Mouse (Mus musculus): Measurements from ENCODE around the gene Fam169b. TPM values are rescaled to one million over a fixed set of nuclear protein-coding genes. Genes with fewer than 3 reads are reported as not detected.

Gene Fam169b
- under 1 TPM in 1 of 2 experiments, not detected in 1; 0.24 TPM for total RNA-seq (2021)

DNA sequence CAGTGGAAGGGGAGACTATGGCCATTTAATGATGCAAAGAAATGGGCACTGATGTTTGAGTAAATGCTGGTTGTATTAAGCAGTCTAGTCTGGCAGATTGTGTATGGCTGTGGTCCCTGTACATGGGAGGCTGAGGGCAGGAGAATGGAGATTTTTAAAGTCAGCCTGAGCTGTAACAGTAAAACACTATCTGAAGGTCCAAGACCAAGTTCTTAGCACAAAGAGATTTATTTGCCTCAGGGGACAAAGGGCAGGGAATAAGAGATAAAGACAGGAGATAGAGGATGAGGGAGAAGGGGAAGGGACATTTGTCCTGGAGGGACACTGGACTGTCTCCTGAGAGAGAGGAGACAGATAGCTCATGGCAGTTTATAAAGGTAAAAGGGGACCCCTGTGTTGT is at the start of gene Fam169b:
Fam169b (plus strand) TSS at position 325 of the 400 bp plus-strand sequence.
- DNase-seq = no peak

DNA sequence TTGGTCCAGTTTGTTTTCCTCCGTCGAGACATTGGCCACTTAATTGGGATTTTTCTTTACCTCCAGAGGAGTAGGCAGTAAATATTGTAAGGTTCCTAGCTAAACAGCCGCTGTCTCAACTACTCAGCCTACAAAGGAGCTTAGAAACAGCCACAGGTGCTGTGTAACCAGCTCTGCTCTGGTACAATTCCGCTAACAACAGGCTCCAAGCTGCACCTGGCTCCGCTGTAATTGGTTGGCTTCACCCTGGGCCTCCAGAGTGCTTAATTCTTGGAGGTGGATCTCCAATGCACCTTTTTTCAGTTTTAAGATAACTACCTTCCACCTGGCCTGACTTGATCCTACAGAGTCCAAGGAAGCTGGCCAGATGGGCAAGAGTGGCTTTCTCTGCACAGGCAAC is 49.6 kb upstream of the Fam169b start:
- no peak for DNase-seq

DNA sequence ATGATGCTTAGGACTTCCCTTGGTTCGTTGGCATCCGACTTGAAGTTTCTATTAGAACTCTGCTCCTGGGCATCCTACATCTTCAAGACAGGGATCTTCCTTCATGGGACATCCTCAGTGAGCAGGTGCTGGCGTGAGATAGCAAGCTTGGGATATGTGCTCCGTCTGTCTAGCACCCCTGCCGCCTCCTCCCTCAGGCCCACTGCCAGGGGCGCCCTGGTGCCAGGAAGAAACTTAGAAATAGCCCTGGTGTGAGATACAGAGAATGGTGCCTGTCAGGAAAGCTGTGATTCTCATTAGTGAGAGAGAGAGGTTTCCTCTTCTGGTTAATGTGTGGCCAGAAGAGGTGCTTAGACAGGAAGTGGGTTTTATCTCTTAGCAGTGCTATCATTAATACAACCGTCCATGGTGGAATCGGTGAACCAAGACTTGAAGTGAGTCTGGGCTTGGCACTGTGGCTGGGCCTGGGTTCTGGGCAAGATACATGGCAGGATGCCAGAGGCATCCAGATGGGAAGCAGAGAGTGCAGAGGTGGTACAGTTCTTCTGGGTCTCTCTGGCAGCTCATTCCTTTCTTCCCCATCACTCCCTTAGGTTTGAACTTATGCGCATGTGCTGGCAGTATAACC is 48.1 kb upstream of the Fam169b start:
- no peak for DNase-seq

DNA sequence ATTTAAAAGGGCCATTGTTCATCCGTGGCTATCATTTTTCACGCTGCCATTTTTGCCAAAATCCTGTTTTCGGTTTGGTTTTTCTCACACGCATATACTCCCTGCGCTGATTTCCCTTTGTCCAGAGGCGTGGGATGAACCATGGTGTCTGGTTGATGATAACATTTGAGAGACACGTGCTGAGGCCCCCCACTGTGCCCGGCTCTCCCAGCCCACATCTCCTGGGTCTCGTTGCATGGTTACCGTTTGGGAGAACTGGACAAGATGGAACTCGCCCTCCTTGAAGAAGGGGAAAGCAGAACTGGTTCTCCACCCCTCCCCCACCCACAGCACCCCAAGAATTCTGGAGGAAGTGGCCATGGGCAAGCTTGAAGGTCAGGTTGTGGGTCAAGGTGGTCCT is 46.6 kb upstream of the Fam169b start:
- DNase-seq = no peak

DNA sequence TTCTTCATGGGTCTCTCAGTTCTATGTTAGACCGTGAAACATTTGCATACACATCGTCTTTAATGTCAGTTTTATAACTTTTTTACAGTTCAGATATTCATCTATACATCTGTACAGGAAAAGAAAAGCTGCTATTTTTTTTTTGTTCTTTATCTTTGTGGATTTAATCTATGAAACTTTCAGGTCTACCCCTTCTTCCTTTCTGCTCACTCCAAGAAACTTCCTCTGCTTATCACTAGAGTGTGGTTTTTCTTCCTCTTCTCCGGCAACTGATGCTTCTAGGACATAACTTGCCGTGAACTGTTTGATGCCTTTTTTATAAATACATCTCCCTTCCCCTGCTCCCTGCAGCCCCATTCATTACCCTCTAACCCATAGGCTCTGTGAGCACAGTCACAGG is 46.0 kb upstream of the Fam169b start:
- no peak for DNase-seq

DNA sequence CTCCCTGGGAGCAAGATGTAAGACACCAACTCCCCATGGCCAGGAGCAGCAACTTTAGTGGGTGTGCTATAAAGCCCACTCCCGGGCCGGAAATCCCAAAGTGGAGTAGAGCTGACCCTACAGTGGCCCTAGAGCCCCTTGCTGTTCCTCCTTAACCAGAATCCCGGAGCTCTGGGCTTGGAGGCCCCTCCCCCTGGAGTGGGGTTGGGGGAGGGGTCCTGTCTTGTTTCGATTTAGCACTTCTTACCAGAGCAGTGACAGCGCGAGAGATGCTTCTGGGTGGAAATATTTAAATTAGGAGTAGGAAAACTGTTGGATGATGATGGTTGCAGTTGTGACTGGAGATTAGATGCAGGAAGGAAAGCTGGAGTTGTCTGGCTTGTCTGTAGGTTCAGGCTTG is 45.1 kb upstream of the Fam169b start:
- DNase-seq = no peak

DNA sequence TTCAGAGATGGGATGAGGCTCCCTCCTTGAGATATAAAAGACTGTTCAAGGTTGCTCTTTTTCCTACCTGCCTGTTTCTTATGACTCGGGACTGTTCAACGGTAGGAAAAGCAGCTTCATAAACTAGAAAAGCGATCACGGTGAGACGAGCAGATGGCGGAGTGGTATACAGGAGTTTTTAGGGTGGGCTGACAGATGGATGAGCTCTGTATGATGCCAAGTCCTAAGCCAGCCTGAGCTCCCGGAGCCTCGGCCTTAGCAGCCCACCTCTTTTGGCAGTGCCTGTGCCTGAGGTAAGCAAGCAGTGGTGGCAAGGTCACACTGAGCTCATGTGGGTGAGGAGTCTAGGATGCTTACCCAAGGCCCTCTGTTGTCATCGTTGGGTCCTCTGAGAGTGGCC is 42.8 kb upstream of the Fam169b start:
- no peak for DNase-seq

DNA sequence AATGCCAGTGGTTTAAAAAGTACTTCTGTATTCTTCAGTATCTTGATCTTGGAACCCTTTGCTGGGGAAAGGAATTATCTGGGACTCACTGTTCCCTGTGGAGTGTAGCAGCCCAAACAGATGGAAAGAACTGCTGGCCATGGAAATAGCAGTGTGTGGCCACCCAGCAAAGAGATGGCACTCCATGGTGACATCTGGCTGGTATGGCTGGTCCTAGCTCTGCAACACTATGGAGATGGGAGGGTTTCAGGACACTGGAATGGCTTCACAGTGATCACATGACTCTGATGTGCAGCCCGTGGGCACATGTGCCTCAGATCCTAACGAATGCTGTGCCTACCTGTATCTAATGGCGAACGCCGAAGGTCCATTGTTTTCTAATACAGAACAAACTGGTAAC is 41.1 kb upstream of the Fam169b start:
- DNase-seq = no peak

DNA sequence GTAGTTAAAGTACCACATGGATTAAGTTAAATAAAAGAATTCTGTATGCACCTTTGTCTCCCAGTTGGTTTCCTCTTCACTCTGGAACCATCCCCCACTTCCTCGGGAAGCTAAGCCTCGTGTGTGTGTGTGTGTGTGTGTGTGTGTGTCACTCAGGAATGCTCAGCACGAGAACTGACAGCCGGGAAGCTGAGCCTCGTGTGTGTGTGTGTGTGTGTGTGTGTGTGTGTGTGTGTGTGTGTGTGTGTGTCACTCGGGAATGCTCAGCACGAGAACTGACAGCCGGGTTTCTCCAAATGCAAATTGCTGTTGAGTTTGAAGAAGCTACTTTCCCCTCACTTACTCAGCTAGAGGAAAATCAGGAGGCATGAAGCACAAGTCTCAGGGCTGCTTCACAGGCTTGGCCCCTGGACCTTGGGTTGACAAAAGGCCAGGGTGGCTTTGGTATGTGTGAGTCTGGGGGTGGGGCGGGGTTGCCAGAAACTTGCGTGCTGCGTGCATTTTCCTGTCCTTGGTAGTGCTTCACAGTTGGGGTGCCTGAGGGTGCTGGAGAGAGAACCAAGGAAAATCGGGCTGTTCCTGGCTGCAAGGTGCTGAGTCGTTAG is 39.9 kb upstream of the Fam169b start:
- peak; percentile 73 for DNase-seq

DNA sequence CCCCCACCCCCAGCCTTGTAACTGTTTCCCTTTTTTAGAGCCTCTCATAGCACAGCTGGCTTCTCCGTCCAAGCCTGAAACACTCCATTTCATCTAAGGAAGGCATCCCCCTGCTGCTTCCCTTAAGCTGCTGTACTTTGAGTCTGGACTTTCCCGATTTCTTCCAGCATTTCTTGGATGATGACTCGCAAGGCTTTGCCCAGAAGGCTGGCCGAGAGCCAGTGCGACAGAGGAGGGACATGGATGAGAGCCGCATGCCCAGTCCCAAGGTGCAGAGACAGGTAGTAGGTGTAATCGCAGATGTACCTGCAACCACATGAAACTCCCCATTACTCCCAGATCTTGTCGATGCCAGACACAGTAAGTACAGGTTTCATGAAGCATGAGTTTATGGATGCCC is 36.8 kb upstream of the Fam169b start:
- DNase-seq = no peak

DNA sequence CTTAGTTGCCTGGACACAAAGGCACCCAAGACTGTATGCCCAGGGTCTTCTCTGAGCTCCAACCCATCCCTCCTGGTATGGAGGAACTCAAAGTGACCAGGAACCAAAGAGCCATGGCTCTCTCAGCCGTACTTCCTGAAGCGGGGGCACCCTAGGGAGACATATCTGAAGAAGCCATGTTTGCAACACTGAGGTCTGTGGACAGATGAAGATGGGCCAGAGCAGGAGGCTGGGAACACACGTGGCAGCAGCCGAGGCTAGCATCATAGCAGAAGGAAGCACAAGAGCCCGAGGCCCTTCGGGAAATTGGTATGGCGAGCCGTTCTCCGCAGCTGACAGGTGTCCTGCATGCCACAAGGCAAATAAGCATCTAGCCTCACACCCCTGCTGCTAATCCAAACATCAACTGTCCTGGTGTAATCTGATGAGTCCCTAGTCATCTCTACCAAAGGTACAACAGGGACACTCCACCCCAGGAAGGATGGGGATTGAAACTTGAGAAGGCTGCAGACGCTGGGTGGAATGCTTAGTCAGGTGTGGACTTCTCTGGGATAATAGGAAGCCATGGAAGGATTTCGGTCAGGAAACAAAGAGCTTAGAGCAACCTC is 34.3 kb upstream of the Fam169b start:
- no peak for DNase-seq

DNA sequence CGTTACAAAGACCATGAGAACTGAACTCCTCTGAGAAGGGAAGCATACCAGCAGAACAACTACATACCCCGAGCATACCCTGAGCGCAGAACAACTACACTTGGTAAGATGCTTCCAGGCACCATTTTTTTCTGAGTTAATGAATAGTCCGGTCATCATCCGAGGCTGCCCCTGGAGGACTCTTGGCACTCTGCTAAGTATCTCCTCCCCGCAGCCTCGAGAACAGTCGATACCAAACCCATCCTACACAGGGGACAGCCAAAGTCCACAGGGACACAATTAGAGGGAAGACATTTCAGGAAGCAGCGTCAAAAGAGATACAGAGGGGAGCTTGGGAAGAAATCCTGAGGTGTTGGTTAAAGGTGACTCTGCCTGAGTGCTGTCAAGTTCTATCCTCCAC is 32.4 kb upstream of the Fam169b start:
- DNase-seq = no peak

DNA sequence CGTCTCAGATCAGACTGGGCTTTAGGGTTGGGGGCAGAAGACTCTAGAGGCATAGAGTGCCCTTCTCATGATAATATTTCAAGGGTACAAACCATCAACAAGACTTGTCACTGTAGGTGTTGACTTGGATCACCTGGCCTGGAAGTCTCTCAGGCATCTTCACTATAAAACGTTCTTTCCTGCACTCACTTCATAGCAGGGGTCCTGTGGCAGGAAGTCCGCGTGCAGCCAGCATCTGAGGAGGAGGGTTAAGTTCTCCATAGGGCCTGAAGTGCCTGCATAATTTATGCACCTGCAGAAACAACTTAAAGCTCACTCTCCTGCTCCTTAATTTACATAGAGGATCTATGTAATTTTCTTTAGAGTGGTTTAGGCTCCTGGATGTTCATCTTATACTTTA is 28.0 kb upstream of the Fam169b start:
- DNase-seq = no peak

DNA sequence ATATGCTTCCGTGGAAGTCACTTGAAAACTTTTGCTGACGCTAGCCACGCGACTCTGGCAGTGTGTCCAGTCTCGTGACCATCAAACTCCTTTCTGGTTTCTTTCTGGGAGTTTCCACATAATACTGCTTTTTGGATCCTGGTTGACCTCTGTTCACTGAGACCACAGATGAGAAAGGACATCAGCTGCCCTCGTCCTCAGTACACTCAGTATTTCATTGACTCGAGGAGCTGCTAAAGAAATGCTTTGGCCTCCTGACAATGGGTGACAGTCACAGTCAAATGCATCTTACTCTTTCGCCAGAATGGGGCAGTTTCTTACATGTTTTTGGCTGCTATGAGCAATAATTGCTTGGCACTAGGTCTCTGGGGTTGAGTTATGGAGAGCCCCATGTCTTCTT is 27.4 kb upstream of the Fam169b start:
- no peak for DNase-seq

DNA sequence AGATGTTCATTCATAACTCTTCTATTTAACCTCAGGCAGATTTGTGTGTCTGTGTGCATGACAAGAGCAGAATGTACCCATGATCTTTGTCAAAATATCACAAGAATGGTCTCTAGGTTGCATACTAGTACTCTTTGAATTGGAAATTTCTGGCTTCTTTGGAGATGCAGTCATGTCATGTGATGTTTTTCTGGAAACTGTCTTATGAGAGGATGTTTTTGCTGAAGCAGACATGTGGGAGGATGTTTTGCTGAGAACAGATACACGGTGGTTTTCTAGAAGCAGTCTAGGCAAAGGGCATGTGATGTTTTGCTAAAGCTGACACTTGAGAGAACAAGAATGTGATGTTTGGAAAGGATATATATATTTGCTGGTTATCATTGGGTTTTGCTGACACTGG is 23.2 kb upstream of the Fam169b start:
- no peak for DNase-seq

DNA sequence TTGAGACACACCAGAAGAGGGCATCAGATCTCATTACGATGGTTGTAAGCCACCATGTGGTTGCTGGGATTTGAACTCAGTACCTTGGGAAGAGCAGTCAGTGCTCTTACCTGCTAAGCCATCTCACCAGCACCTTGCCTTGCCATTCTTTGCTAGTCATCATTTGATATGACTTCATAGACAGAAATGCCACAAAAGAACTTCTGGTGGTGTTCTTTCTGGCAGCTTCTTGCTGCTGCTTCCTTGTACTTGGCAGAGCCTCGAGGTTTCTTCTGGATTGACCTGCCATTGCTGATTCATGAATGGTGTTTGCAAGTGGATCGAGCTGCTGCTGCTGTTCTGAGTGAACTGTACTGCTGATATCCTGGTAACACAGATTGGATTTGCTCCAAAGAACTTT is 22.7 kb upstream of the Fam169b start:
- no peak for DNase-seq

DNA sequence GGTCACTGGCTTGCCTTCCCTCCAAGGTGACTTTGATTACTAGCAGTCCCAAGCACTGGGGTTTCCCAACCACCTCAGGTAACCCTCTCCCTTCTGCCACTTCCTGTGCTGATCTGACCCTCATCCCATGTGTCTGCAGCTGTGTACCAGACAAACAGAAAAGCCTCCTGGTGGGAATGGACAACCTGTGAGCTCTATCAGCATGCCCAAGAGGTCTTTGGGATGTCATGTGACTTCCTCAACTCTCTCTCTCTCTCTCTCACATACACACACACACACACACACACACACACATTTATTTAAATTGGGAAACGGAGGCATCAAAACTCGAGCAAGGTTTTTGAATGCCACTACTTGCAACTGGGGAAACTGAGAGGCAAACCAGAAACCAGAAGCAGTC is 15.9 kb upstream of the Fam169b start:
- DNase-seq = no peak

DNA sequence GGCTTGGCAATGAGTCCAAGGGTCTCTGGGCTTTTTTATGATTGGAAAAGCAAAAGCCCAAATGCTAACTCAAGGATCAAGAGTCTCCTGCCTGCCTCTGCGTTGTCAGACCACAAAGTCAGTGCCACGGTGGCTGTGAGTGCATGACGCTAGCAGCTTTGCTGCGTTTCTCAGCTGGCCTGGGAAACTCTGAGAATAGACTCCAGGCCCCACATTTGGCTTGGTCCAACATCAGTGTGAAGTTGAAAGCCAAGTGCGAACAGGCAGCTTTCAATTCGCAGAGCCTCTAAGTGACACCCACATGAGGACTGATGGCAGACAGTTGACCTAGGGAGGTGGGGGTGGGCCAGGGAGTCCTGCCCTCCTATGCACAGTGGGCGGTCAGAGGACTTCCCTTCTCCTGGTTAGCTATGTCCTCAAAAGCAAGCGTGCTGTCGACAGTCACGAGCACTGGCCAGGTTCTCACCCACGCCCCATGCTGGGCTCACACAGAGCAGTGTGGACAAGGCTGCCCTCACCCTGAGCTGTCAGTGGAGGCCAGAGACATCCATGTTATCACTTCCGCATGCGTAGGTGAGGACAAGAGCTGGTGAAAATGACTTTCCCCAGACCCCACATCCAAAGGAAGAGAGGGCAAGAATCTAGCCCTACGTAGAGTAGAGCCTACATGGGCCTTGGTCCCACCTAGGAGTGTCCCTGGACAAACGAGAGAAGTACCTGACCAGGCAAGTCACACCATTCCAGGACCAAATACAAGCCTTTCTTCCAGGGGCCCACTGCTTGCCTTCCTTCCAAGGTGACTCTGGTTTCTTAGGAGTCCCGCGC is 15.1 kb upstream of the Fam169b start:
- peak; percentile 27 for DNase-seq

DNA sequence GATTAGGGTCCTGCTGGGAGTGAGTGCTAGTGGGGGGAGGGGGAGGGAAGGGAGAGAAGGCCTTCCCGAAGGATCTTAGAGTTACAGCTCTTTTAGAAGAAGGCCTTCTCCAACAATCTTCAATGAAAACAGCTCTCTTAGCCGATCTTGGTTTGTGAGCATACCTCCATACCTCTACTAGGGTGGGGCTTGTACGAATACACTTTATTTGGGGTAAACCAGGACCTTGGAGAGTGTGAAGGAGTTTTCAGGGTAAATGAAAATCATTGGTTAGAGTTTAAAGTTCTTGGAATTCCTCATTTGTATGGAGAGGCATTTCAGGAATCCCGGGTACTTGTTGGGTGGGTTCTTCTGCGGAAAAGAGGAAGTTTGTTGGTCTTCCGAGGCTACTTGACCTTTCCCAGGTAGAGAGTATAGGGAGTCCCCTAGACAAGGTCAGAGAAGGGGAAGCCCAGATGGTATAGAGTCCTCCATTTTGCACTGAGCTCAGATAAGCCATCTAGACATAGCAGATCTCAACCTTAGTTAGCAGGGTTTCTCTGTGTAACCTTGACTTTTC is 14.0 kb upstream of the Fam169b start:
- no peak for DNase-seq

DNA sequence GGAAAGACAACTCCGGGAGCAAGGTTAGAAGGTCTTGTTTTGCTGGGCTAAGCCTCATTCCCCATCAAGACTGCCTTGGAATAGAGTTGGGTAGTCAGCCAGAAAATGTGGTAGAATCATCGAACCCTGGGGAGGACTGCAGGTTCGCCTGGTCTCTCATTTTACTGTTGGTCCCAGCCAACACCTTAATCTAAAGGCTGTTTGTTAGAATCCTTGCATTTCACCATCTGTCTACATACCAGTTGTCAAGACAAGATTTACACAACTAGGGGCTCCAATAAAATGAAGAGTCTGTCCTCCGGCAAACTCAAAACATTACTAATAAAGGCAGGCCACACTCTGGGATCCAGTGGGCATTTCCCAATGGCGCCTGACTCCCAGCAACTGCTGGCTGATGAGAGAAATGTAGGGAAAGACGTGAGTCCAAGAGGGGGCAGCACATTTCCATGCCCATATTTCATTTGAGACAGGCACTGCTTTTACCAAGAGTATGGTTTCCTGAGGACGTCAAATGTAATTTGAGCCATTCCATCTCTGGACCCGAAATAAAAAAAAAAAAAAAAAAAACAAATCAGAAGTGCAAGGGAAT is 10.9 kb upstream of the Fam169b start:
- no peak for DNase-seq

DNA sequence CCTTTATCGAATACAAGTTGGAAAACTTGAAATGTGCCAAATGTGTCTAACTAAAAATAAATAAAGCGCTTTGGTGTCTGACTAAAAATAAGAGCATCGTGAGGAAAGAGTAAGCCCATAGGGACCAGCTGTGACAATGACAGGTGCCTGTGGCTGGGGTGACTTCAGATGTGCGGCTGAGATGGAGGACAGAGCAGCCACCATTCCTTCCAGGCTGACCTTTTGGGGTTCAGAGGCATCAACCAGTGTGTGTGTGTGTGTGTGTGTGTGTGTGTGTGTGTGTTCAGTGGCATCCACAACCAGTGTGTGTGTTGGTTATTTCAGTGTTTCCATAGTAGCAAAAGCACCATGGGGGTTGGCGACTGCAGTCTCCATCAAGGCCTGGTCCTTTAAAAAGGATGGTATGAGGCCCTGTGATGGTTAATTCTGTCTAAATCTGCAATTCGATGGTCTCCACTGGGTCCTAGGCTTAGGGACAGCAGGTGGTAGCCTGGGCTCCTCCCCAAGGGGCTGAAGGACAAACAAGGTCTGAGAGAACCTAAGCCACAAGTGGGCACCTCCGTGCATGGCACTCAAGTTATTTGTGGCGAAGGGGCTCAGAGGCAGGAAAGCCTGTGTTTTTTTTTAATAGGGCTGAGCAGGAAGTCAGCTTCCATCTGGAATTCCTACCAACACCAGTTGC is 10.2 kb upstream of the Fam169b start:
- DNase-seq = no peak

DNA sequence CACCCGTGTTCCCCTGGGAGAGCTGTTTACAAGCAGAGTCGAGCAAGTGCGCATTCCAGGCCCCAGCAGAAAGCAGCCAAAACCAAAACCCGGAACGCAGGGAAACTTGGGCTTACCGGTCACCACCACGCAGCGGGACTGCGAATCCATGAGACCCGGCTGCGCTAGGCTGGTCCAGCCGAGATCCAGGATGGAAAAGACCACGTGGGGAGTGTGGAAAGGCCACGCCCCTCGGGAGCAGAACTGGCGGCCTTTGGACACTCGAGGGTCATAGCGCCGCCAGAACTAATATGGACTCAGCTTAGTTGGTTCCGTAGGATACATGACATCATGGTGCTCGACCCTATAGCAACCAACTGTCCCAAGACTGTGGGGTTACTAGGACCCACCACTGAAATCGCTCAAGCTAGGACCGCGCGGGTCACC is 9.6 kb upstream of the Fam169b start, which contains the start of gene Pgpep1l:
Pgpep1l (minus strand) TSS at position 206 of the 426 bp plus-strand sequence.
- DNase-seq = peak; percentile 73

Data from heart, postnatal 4 days (tissue).